Mouse (Mus musculus): ENCODE measurements at regions not wholly inside any gene's neighbourhood (a gene's known extent, or its start where the extent isn't known, plus 50 kb on each side); places are given as distances from the start of the nearest gene placed in this dataset.

DNA sequence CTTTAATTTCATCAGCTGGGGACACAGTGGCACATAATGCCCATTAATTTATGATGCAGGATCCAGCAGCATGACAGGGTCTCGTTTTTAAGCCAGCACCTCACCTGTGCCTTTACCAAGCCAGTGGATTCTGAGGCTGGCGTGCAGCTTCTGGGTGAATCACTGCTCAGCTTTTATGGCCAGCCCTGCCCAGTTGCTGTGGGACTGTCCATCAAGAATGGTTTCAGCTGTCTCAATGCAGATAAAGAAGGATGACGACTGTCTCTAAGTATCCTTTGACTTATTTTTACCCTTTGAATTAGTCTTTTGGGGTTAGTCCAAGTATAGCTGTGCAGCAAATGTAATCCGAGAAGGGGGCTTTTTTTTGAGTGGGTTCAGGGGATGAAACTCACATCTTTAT is 167.3 kb upstream of the Bcor start:
- TF ChIP-seq CTCF (IDR thresholded peaks at IDR 0.05) (no peak), EP300 (IDR thresholded peaks at IDR 0.05) (no peak)
